16 mouse cellular contexts compared by ENCODE assay signal in genomic region chr12:100341614-100342013, GRCm38 (mm10).
DNase-seq lines count a peak whose midpoint lies in the region; ATAC-seq lines count a peak whose summit lies in the region.
"Had no signal": no experiment of that assay in that cellular context is flagged by ENCODE, and none has a peak within 500 bp of the region (broad histone marks: within the 10 kb centered on the region; RNA-seq: fewer than 3 reads in every experiment).

No protein-coding gene starts in this region.

- H3K9ac ChIP-seq in forebrain, embryonic 16.5 days (replicated peaks; ENCODE audit: low read depth, low read length), result no peak overlapping the region
- no peak overlapping the region for H3K9ac ChIP-seq in forebrain, embryonic 11.5 days (ENCODE audit: low read length)
- H3K9ac ChIP-seq in liver, embryonic 11.5 days (ENCODE audit: low read depth, low read length), result no peak overlapping the region
- H3K9ac ChIP-seq: heart, embryonic 13.5 days had no signal

- H3K27ac ChIP-seq in forebrain, embryonic 16.5 days (ENCODE audit: low read length), result 0 out of 2 replicates have a peak overlapping the region, but pooled peaks have one; percentile 7
- H3K27ac ChIP-seq in forebrain, embryonic 11.5 days (ENCODE audit: low read depth, low read length), result no peak overlapping the region
- no peak overlapping the region for H3K27ac ChIP-seq in liver, embryonic 11.5 days (ENCODE audit: low read depth, low read length)
- H3K27ac ChIP-seq: heart, embryonic 13.5 days had no signal

- WGBS in forebrain, embryonic 16.5 days, result 52% methylated on average over 7 of the region's 7 CpGs
- 78% methylated on average over 7 of the region's 7 CpGs for whole genome bisulfite sequencing in forebrain, embryonic 11.5 days
- WGBS in liver, embryonic 11.5 days, result 75% methylated on average over 7 of the region's 7 CpGs

- ATAC-seq in forebrain, embryonic 16.5 days, result no peak
- no peak for ATAC-seq in forebrain, embryonic 11.5 days (replicated peaks; ENCODE audit: low FRiP score)
- ATAC-seq in liver, embryonic 11.5 days (replicated peaks; ENCODE audit: low FRiP score), result peak; percentile 39; the same call in 1 of the 2 replicates
- ATAC-seq in granulocyte monocyte progenitor cell, adult 5-6 weeks (replicated peaks; ENCODE audit: poor library complexity, severe bottlenecking), result no peak
- no peak for ATAC-seq in cerebellum, adult (ENCODE audit: insufficient number of reproducible peaks, low FRiP score, low TSS enrichment)

- H3K4me3 ChIP-seq in forebrain, embryonic 16.5 days (replicated peaks; ENCODE audit: low read length), result no peak overlapping the region
- H3K4me3 ChIP-seq in forebrain, embryonic 11.5 days (ENCODE audit: low read depth, low read length), result no peak overlapping the region
- no peak overlapping the region for H3K4me3 ChIP-seq in liver, embryonic 11.5 days (ENCODE audit: low read depth, low read length)
- H3K4me3 ChIP-seq: heart, embryonic 13.5 days; myocyte had no signal

- no peaks in the 10 kb centered on the region for H3K36me3 ChIP-seq in forebrain, embryonic 16.5 days (ENCODE audit: control insufficient read depth, insufficient read depth)
- H3K36me3 ChIP-seq in forebrain, embryonic 11.5 days (ENCODE audit: control insufficient read depth, insufficient read depth, low read length), result no peaks in the 10 kb centered on the region
- H3K36me3 ChIP-seq in liver, embryonic 11.5 days (ENCODE audit: control insufficient read depth, insufficient read depth, low read length), result no peaks in the 10 kb centered on the region

- no peak overlapping the region for H3K4me2 ChIP-seq in forebrain, embryonic 16.5 days (ENCODE audit: low read length)
- H3K4me2 ChIP-seq in forebrain, embryonic 11.5 days (ENCODE audit: low read depth, low read length, severe bottlenecking), result no peak overlapping the region
- H3K4me2 ChIP-seq in liver, embryonic 11.5 days, result no peak overlapping the region
- H3K4me2 ChIP-seq: heart, embryonic 13.5 days had no signal

- DNase-seq in forebrain, embryonic 11.5 days (ENCODE audit: low spot score), result no peak
- peak; percentile 76 for DNase-seq in kidney, adult 9 months
- DNase-seq in kidney, postnatal 10 days, result no peak
- peak; percentile 9 for DNase-seq in MN1 (ENCODE audit: low spot score)
- no peak for DNase-seq in liver, embryonic 11.5 days (ENCODE audit: low spot score)
- DNase-seq: B cell, adult 2 months; cerebellum, postnatal 14 days; gastrocnemius, postnatal 10 days; lung, adult 18-20 months; right cerebral cortex, adult 18-20 months; thymus, postnatal 36 days had no signal

- no peaks in the 10 kb centered on the region for H3K9me3 ChIP-seq in forebrain, embryonic 16.5 days (ENCODE audit: control insufficient read depth, low read length)
- no peaks in the 10 kb centered on the region for H3K9me3 ChIP-seq in forebrain, embryonic 11.5 days (ENCODE audit: control insufficient read depth, low read length)
- no peaks in the 10 kb centered on the region for H3K9me3 ChIP-seq in liver, embryonic 11.5 days (ENCODE audit: control insufficient read depth, low read length)
- H3K9me3 ChIP-seq: heart, embryonic 13.5 days had no signal

- H3K27me3 ChIP-seq in forebrain, embryonic 16.5 days (replicated peaks; ENCODE audit: control insufficient read depth, insufficient read depth, low read length), result no peaks in the 10 kb centered on the region
- H3K27me3 ChIP-seq in forebrain, embryonic 11.5 days (ENCODE audit: control insufficient read depth, insufficient read depth, low read length), result no peaks in the 10 kb centered on the region
- no peaks in the 10 kb centered on the region for H3K27me3 ChIP-seq in liver, embryonic 11.5 days (replicated peaks; ENCODE audit: control insufficient read depth, insufficient read depth, low read length)
- H3K27me3 ChIP-seq: heart, embryonic 13.5 days had no signal

- H3K4me1 ChIP-seq in forebrain, embryonic 16.5 days (replicated peaks; ENCODE audit: control insufficient read depth, insufficient read depth, low read length), result peaks cover 15% of the 10 kb centered on the region
- H3K4me1 ChIP-seq in forebrain, embryonic 11.5 days (replicated peaks; ENCODE audit: control insufficient read depth, insufficient read depth, low read length), result 0 out of 2 replicates have a peak, but pooled peaks cover 2% of the 10 kb centered on the region
- H3K4me1 ChIP-seq in liver, embryonic 11.5 days (replicated peaks; ENCODE audit: control insufficient read depth, insufficient read depth, low read length), result no peaks in the 10 kb centered on the region

Comparison
In these comparisons a context has a peak if more than half of its experiments do, and no peak if none do; other contexts are left out.
1. DNase-seq: peak in kidney, adult 9 months (single experiment) and MN1 (single experiment); none in forebrain, embryonic 11.5 days (single experiment), kidney, postnatal 10 days (single experiment) and liver, embryonic 11.5 days (single experiment).